Mouse (Mus musculus) T-cell, adult 2 months (primary cell): ENCODE measurements around the gene Nsd1.
"Not testable (repeated sequence)": the region's sequence is repeated elsewhere in the genome, so short reads cannot be mapped to it uniquely, and the experiment has no call there.

Source experiments
- DNase-seq: peaks from one replicate; pipeline ENCODE4 v3.0.0; 2022; ENCODE audit warnings: low spot score

The Nsd1 gene

GRCm38 (mm10) chr13:55209649-55210192 lies at the start of gene Nsd1:
Gene Nsd1, plus strand, starts transcription at chr13:55209782.
- no peak for DNase-seq

GRCm38 (mm10) chr13:55162365-55162764 lies 47.2 kb upstream of the Nsd1 start:
- DNase-seq: no peak

GRCm38 (mm10) chr13:55163553-55163952 lies 46.0 kb upstream of the Nsd1 start:
- no peak for DNase-seq

DNA sequence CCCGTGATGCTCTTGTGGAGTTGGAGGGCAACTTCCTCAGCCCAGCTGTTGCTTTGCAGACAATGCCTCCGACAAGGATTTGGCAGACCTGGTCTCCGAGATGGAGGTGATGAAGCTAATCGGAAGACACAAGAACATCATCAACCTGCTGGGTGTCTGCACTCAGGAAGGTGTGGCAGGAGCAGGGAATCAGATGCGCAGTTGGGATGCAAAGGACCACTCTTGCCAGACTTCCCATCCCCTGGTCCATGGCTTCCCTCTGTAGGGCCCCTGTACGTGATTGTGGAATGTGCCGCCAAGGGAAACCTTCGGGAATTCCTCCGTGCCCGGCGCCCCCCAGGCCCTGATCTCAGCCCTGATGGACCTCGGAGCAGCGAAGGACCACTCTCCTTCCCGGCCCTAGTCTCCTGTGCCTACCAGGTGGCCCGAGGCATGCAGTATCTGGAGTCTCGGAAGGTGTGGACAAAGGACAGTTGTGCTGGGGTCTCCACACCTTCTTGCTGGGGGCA lies 43.7 kb upstream of the Nsd1 start:
- DNase-seq: no peak

GRCm38 (mm10) chr13:55166806-55167725 lies 42.5 kb upstream of the Nsd1 start:
- DNase-seq: no peak

GRCm38 (mm10) chr13:55167798-55168197 lies 41.8 kb upstream of the Nsd1 start:
- no peak for DNase-seq

DNA sequence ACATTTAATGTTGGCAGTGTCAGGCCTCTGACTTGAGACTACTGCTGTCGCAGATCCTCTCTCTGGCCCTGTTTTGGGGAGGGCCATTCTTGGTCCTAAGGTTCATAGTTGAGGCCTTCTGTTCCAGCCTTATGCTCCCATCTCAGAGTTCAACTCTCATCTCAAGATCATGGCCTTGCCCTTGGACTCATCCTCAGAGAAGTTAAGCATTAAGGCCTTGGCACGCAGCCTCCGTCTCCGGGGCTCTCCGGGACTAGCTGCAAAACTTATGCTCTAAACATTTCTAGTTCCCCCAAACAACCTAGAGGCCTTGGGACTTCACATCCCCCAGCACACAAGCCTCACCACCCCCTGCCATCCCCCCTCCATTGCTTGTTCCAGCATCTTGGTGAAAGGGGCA lies 41.3 kb upstream of the Nsd1 start:
- DNase-seq: no peak

GRCm38 (mm10) chr13:55168958-55169369 lies 40.6 kb upstream of the Nsd1 start:
- DNase-seq: no peak

DNA sequence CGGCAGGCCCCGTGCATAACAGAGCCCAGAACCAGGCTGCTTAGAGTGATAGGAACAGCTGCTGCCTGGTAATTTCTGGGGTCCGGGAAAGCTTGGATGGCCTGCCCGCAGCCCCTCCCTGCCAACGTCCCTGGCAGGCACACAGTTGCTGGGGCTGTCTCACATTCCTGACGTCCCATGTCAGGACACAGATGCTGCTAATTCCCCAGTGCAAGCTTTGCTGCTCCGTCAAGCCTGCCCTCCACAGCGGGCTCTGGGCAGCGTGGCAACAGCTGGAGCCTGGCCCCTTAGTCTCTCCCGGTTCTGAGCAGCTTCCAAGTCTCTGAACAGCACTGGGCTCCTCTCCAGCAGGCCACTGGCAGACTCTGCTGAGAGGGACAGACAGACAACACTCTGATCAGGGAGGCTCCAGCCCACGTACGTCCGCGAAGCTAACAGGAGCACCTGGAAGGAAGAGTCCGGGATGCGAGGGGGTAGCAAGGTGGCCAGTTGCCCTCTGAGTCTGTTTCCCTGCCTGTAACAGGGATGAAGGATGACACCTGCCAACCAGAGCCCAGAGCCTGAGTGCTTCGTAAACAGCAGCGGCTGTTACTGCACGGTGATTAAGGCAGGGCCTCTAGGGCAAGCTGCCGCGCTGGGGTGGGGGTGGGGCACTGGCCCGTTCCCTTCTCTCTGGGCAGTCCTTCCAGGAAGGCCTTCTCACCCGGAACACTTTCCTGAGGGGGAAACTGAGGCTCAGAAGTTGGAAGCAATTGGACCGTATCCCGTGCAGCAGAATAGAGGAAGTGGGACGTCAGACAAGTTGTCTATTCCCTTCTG lies 37.9 kb upstream of the Nsd1 start:
- DNase-seq: no peak

DNA sequence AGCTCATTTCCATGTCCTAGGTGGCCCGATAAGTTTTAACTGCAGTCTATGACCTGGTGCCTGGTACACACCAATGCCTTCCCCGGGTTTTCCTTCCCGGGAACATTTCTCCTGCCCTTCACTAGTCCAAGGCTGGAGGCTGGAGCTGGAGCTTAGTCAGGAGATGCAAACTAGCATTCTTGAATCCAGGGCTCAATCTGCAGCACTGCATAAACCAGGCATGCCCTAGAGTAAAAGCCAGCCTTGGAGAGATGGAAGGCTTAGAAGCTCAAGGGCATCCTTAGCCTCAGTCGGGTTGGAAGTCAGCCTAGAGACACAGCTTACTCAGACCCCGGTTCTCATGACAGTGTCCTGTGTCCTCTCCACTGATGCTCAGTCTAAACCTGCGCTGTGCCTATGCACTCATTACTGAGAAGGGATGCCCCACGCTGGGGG lies 37.2 kb upstream of the Nsd1 start:
- DNase-seq: no peak

GRCm38 (mm10) chr13:55174347-55174746 lies 35.2 kb upstream of the Nsd1 start:
- DNase-seq: no peak

- DNase-seq: no peak
Observed at GRCm38 (mm10) chr13:55176265-55176664, 33.3 kb upstream of the Nsd1 start.

DNA sequence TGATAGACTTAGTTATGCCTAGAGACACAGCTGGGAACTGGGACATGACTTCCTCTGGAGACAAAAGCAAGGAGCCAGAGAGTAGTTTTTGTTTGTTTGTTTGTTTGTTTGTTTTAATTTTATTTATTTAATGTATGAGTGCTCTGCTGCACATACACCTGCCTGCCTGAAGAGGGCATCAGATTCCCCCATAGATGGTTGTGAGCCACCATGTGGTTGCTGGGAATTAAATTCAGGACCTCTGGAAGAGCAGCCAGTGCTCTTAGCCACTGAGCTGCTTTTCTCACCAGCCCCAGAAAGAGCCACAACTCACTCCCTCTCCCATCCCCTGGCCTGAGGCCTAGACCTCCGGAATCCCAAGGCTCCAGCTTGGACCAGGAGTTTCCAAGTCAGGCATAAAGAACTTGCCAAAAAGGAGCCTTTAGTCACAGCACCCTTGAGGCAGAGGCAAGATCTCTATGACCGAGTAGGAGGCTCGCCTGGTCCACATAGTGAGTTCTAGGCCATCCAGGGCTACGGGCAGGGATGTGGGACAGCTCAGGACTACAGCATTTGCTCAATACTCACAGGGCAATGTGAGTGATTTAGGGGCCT lies 31.6 kb upstream of the Nsd1 start:
- no peak for DNase-seq

GRCm38 (mm10) chr13:55178556-55178955 lies 31.0 kb upstream of the Nsd1 start:
- DNase-seq: peak; percentile 53

- DNase-seq: no peak
Observed at GRCm38 (mm10) chr13:55179591-55179990, 30.0 kb upstream of the Nsd1 start.

- no peak for DNase-seq
Observed at GRCm38 (mm10) chr13:55181786-55182172, 27.8 kb upstream of the Nsd1 start.

- DNase-seq: peak; percentile 32
Observed at GRCm38 (mm10) chr13:55182173-55182894, 27.2 kb upstream of the Nsd1 start.

- DNase-seq: no peak
Observed at GRCm38 (mm10) chr13:55183382-55183781, 26.2 kb upstream of the Nsd1 start.

GRCm38 (mm10) chr13:55187062-55187461 lies 22.5 kb upstream of the Nsd1 start:
- DNase-seq: not testable (repeated sequence)

DNA sequence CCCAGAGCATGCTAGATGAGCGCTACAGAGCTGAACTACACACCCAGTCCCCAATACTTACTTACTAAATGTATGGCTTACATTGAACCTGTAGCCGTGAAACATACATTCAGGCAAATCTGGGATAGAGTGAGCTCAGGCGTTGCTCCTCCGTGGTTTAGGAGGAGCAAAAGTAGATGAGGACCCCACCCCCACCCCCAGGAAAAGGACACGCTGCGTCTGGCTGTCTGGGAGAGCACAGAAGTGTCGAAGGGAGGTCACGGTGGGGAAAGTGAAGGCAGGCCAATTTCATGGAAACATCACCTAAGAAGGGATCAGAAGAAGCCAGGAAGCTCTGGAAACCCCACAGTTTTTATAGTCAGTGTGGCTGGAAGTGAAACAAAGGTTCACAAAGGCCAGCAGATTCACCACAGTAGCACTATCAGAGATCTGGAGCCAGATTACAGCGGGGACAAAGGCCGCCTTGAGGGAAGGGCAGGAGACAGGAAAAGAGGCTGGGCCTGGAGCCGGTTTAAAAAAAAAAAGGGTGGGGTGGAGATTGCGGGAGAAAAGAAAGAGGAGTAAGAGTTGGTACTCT lies 20.0 kb upstream of the Nsd1 start:
- DNase-seq: no peak
